Comparison of ENCODE assay signal across 9 mouse cellular contexts in genomic region chr19:7020224-7020641, GRCm38 (mm10). TPM values are rescaled to one million over a fixed set of nuclear protein-coding genes. Genes with fewer than 3 reads are reported as not detected.
DNase-seq lines count a peak whose midpoint lies in the region; ATAC-seq lines count a peak whose summit lies in the region.
"Had no signal": no experiment of that assay in that cellular context is flagged by ENCODE, and none has a peak within 500 bp of the region (broad histone marks: within the 10 kb centered on the region; RNA-seq: fewer than 3 reads in every experiment).

No protein-coding gene starts in this region.

- H3K9me3 ChIP-seq in hindbrain, embryonic 12.5 days (replicated peaks), result no peaks in the 10 kb centered on the region
- H3K9me3 ChIP-seq: neural tube, embryonic 12.5 days had no signal

- no peak overlapping the region for H3K4me3 ChIP-seq in hindbrain, embryonic 12.5 days
- H3K4me3 ChIP-seq: neural tube, embryonic 12.5 days had no signal

- no peaks in the 10 kb centered on the region for H3K27me3 ChIP-seq in hindbrain, embryonic 12.5 days
- H3K27me3 ChIP-seq: neural tube, embryonic 12.5 days had no signal

- no peaks in the 10 kb centered on the region for H3K4me1 ChIP-seq in hindbrain, embryonic 12.5 days
- H3K4me1 ChIP-seq: neural tube, embryonic 12.5 days had no signal

- DNase-seq in cerebellum, adult 9-10 months, result no peak
- DNase-seq in embryo, embryonic 11 days, result peak; percentile 49
- DNase-seq in liver, result peak; percentile 67
- DNase-seq in thymus, postnatal 10 days (ENCODE audit: low spot score in 2 of 2), result peak; percentile 62 to 76

- peak; percentile 45; the same call in 1 of the 2 replicates for ATAC-seq in cerebellum, adult (ENCODE audit: insufficient number of reproducible peaks, low FRiP score, low TSS enrichment)
- ATAC-seq in activated CD4-positive, CD25-positive, alpha-beta regulatory T cell, adult 4 months, result peak; percentile 35
- ATAC-seq in hindbrain, embryonic 12.5 days (ENCODE audit: low FRiP score), result peak; percentile 48; the same call in 1 of the 2 replicates
- ATAC-seq in monocyte, adult 5-6 weeks (replicated peaks; ENCODE audit: insufficient number of reproducible peaks, low FRiP score, low TSS enrichment, poor library complexity, severe bottlenecking), result peak; percentile 36; the same call in 1 of the 2 replicates

- H3K4me2 ChIP-seq in hindbrain, embryonic 12.5 days (replicated peaks), result no peak overlapping the region
- H3K4me2 ChIP-seq: neural tube, embryonic 12.5 days had no signal

- no peak overlapping the region for H3K27ac ChIP-seq in hindbrain, embryonic 12.5 days
- H3K27ac ChIP-seq: neural tube, embryonic 12.5 days had no signal

- peaks cover 80% of the 10 kb centered on the region for H3K36me3 ChIP-seq in hindbrain, embryonic 12.5 days

- WGBS in hindbrain, embryonic 12.5 days, result 42% methylated on average over 3 of the region's 3 CpGs

- no peak overlapping the region for H3K9ac ChIP-seq in hindbrain, embryonic 12.5 days
- H3K9ac ChIP-seq: neural tube, embryonic 12.5 days had no signal

RNA-seq across cellular contexts. Expression of gene Fermt3, which starts 1.0 kb away (rescaled TPM):
- polyA plus RNA-seq in activated CD4-positive, CD25-positive, alpha-beta regulatory T cell, adult 4 months (2017; shearing (Covaris generic)), result 100 to 1,000 TPM; 208 to 288 TPM
- 6.3 and 6.5 TPM in 2 replicates for polyA plus RNA-seq in hindbrain, embryonic 12.5 days (2016; fragmentation: Nextera tagmentation; extraction: Ambion mirVana)
- total RNA-seq in monocyte, adult 5-6 weeks (2017), result 265 to 357 TPM (median 285 TPM) in 3 replicates

RNA-seq across cellular contexts. Expression of gene Stip1, which starts 19.5 kb away (rescaled TPM):
- 100 to 1,000 TPM; 105 to 165 TPM for polyA plus RNA-seq in activated CD4-positive, CD25-positive, alpha-beta regulatory T cell, adult 4 months (2017; shearing (Covaris generic))
- 267 and 269 TPM in 2 replicates for polyA plus RNA-seq in hindbrain, embryonic 12.5 days (2016; fragmentation: Nextera tagmentation; extraction: Ambion mirVana)
- 86.9 to 106 TPM (median 100 TPM) in 3 replicates for total RNA-seq in monocyte, adult 5-6 weeks (2017)

RNA-seq across cellular contexts. Expression of gene Trpt1, which starts 24.3 kb away (rescaled TPM):
- 1 to 10 TPM; 4.5 to 7.3 TPM for polyA plus RNA-seq in activated CD4-positive, CD25-positive, alpha-beta regulatory T cell, adult 4 months (2017; shearing (Covaris generic))
- 8.7 and 12.6 TPM in 2 replicates for polyA plus RNA-seq in hindbrain, embryonic 12.5 days (2016; fragmentation: Nextera tagmentation; extraction: Ambion mirVana)
- total RNA-seq in monocyte, adult 5-6 weeks (2017), result 2.5 to 5.0 TPM (median 3.0 TPM) in 3 replicates

RNA-seq across cellular contexts. Expression of gene Nudt22, which starts 24.3 kb away (rescaled TPM):
- polyA plus RNA-seq in activated CD4-positive, CD25-positive, alpha-beta regulatory T cell, adult 4 months (2017; shearing (Covaris generic)), result 10 to 100 TPM; 29.8 to 33.4 TPM
- 20.1 and 20.2 TPM in 2 replicates for polyA plus RNA-seq in hindbrain, embryonic 12.5 days (2016; fragmentation: Nextera tagmentation; extraction: Ambion mirVana)
- total RNA-seq in monocyte, adult 5-6 weeks (2017), result 8.8 to 12.2 TPM (median 9.7 TPM) in 3 replicates

RNA-seq across cellular contexts. Expression of gene Dnajc4, which starts 27.9 kb away (rescaled TPM):
- polyA plus RNA-seq in activated CD4-positive, CD25-positive, alpha-beta regulatory T cell, adult 4 months (2017; shearing (Covaris generic)), result 10 to 100 TPM; 44.8 to 46.0 TPM
- 20.5 and 24.0 TPM in 2 replicates for polyA plus RNA-seq in hindbrain, embryonic 12.5 days (2016; fragmentation: Nextera tagmentation; extraction: Ambion mirVana)
- 20.1 to 34.0 TPM (median 27.0 TPM) in 3 replicates for total RNA-seq in monocyte, adult 5-6 weeks (2017)

Comparison
In these comparisons a context has a peak if more than half of its experiments do, and no peak if none do; other contexts are left out.
1. RNA of gene Fermt3, which starts 1.0 kb away (polyA plus RNA-seq): 208 to 288 TPM in activated CD4-positive, CD25-positive, alpha-beta regulatory T cell, adult 4 months; 6.3 to 6.5 TPM in hindbrain, embryonic 12.5 days; every median in the first group is over 10 times any median in the second.
2. Peak in every context shown above with its lines, with median percentiles within 50 percentile points of each other: ATAC-seq.